Mouse (Mus musculus): ENCODE results near the gene Lrrc3c. TPM values are rescaled to one million over a fixed set of nuclear protein-coding genes. Genes with fewer than 3 reads are reported as not detected.

Gene Lrrc3c
- not detected for polyA plus RNA-seq (2017; shearing (Covaris generic))

GRCm38 (mm10) chr11:98597991-98598390, at the start of gene Lrrc3c:
TSS of gene Lrrc3c (plus strand) at chr11:98598291.

DNA sequence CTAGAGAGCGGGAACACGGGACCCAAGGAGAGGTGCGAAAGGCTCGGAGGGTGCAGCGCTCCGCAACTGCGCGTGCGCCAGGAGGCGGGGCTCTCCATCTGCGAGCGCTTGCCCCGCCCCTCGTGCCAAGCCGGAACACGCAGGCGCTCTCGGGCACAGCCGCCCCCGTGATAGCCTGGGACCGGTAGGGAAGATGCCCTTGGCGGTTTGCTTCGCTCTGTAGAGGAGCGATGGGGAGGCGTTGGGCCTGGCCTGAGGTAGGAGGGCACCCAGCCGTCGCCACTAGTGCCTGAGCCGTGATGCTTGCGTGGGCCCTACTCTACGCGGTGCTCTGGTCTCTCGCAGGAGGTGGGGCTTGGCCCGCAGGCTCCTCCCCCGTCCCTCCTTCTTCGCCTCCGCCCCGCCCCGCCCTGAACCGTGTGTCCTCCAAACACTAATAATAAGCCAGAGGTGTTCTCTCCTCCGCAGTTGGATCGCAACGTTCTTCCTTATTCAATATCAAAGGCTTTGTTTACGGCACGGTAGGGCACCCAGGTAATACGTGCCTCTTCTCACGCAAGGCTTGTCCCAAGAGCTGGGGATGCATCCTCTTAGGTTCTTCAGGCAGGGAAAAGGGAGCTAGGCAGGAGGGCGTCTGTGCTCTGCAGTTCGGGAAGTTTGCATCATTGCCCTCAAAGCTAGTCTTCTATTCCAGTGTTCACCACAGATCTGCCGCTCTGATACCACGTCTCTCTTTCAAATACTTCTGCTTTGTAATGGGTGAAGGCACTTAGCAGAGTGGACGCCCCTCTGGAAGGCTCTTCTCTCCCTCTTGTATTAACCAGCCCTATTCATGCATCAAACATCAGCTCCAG, 46.9 kb upstream of the Lrrc3c start, which contains the start of gene Zpbp2:
Zpbp2 (plus strand) TSS at position 123 of the 854 bp plus-strand sequence.

GRCm38 (mm10) chr11:98586892-98587563, 11.1 kb upstream of the Lrrc3c start, which contains the start of gene Ormdl3:
TSS of gene Ormdl3 (minus strand) at chr11:98587368.

GRCm38 (mm10) chr11:98625611-98626410, 27.7 kb downstream of the Lrrc3c start, which contains the start of the genes Gm12355 and Gsdma3:
TSS of gene Gm12355 (minus strand) at chr11:98625661.
TSS of gene Gsdma3 (plus strand) at chr11:98626360.

GRCm38 (mm10) chr11:98646459-98646858, 48.4 kb downstream of the Lrrc3c start, which contains the start of gene Gsdma2:
TSS of gene Gsdma2 (plus strand) at chr11:98646759.

Other genes starting within 250 kb of the Lrrc3c start
- gene Ppp1r1b, start 249.9 kb upstream of the Lrrc3c start, polyA plus RNA-seq (2017; shearing (Covaris generic)), result not detected
- 64.0 TPM for gene Stard3, start 239.9 kb upstream of the Lrrc3c start, polyA plus RNA-seq (2017; shearing (Covaris generic))
- gene Tcap, start 214.5 kb upstream of the Lrrc3c start, polyA plus RNA-seq (2017; shearing (Covaris generic)), result 0.25 TPM
- gene Pnmt, start 211.8 kb upstream of the Lrrc3c start, polyA plus RNA-seq (2017; shearing (Covaris generic)), result not detected
- gene Pgap3, start 197.8 kb upstream of the Lrrc3c start, polyA plus RNA-seq (2017; shearing (Covaris generic)), result 12.2 TPM
- gene Erbb2, start 185.8 kb upstream of the Lrrc3c start, polyA plus RNA-seq (2017; shearing (Covaris generic)), result 0.22 TPM
- gene Mien1, start 159.3 kb upstream of the Lrrc3c start, polyA plus RNA-seq (2017; shearing (Covaris generic)), result 166 TPM
- 5.1 TPM for gene Grb7, start 151.9 kb upstream of the Lrrc3c start, polyA plus RNA-seq (2017; shearing (Covaris generic))
- 94.7 TPM for gene Ikzf3, start 52.3 kb upstream of the Lrrc3c start, polyA plus RNA-seq (2017; shearing (Covaris generic))
- gene Zpbp2, start 47.2 kb upstream of the Lrrc3c start, polyA plus RNA-seq (2017; shearing (Covaris generic)), result 5.4 TPM
- 58.5 TPM for gene Ormdl3, start 10.9 kb upstream of the Lrrc3c start, polyA plus RNA-seq (2017; shearing (Covaris generic))
- 4.3 TPM for gene Gm12355, start 27.4 kb downstream of the Lrrc3c start, polyA plus RNA-seq (2017; shearing (Covaris generic))
- gene Gsdma3, start 28.1 kb downstream of the Lrrc3c start, polyA plus RNA-seq (2017; shearing (Covaris generic)), result not detected
- gene Gsdma2, start 48.5 kb downstream of the Lrrc3c start, polyA plus RNA-seq (2017; shearing (Covaris generic)), result not detected
- not detected for gene Gsdma, start 66.1 kb downstream of the Lrrc3c start, polyA plus RNA-seq (2017; shearing (Covaris generic))
- 163 TPM for gene Psmd3, start 84.3 kb downstream of the Lrrc3c start, polyA plus RNA-seq (2017; shearing (Covaris generic))
- gene Csf3, start 103.0 kb downstream of the Lrrc3c start, polyA plus RNA-seq (2017; shearing (Covaris generic)), result not detected
- 55.5 TPM for gene Med24, start 131.1 kb downstream of the Lrrc3c start, polyA plus RNA-seq (2017; shearing (Covaris generic))
- gene Thra, start 142.3 kb downstream of the Lrrc3c start, polyA plus RNA-seq (2017; shearing (Covaris generic)), result 9.1 TPM
- 4.3 TPM for gene Nr1d1, start 177.0 kb downstream of the Lrrc3c start, polyA plus RNA-seq (2017; shearing (Covaris generic))
- gene Msl1, start 197.2 kb downstream of the Lrrc3c start, polyA plus RNA-seq (2017; shearing (Covaris generic)), result 22.0 TPM
- gene Casc3, start 206.6 kb downstream of the Lrrc3c start, polyA plus RNA-seq (2017; shearing (Covaris generic)), result 88.8 TPM
- 0.38 TPM for gene Rapgefl1, start 238.5 kb downstream of the Lrrc3c start, polyA plus RNA-seq (2017; shearing (Covaris generic))